Mouse (Mus musculus): ENCODE results near the gene Ptgdr. TPM values are rescaled to one million over a fixed set of nuclear protein-coding genes. Genes with fewer than 3 reads are reported as not detected.
"Not testable (repeated sequence)": the region's sequence is repeated elsewhere in the genome, so short reads cannot be mapped to it uniquely, and the experiment has no call there.

Gene Ptgdr
- total RNA-seq (2017): not detected in 2 replicates

- peak; percentile 43 for ATAC-seq (replicated peaks; ENCODE audit: low read depth, poor library complexity, severe bottlenecking)
Measured at GRCm38 (mm10) chr14:44858868-44859613, at the start of gene Ptgdr. Gene Ptgdr (minus strand): TSS chr14:44859375.

GRCm38 (mm10) chr14:44907774-44908173, 48.6 kb upstream of the Ptgdr start:
- no peak for ATAC-seq (replicated peaks; ENCODE audit: low read depth, poor library complexity, severe bottlenecking)

GRCm38 (mm10) chr14:44904199-44904598, 45.0 kb upstream of the Ptgdr start:
- no peak for ATAC-seq (replicated peaks; ENCODE audit: low read depth, poor library complexity, severe bottlenecking)

- ATAC-seq (replicated peaks; ENCODE audit: low read depth, poor library complexity, severe bottlenecking): not testable (repeated sequence)
Measured at GRCm38 (mm10) chr14:44901735-44902134, 42.6 kb upstream of the Ptgdr start.

- peak; percentile 86 for ATAC-seq (replicated peaks; ENCODE audit: low read depth, poor library complexity, severe bottlenecking)
Measured at GRCm38 (mm10) chr14:44891387-44892132, 32.4 kb upstream of the Ptgdr start.

- no peak for ATAC-seq (replicated peaks; ENCODE audit: low read depth, poor library complexity, severe bottlenecking)
Measured at GRCm38 (mm10) chr14:44869686-44870085, 10.5 kb upstream of the Ptgdr start.

GRCm38 (mm10) chr14:44865661-44866060, 6.5 kb upstream of the Ptgdr start:
- no peak for ATAC-seq (replicated peaks; ENCODE audit: low read depth, poor library complexity, severe bottlenecking)

- ATAC-seq (replicated peaks; ENCODE audit: low read depth, poor library complexity, severe bottlenecking): no peak
Measured at GRCm38 (mm10) chr14:44863086-44863485, 3.9 kb upstream of the Ptgdr start.

- peak; percentile 80 for ATAC-seq (replicated peaks; ENCODE audit: low read depth, poor library complexity, severe bottlenecking)
Measured at GRCm38 (mm10) chr14:44861161-44861560, 2.0 kb upstream of the Ptgdr start.

- no peak for ATAC-seq (replicated peaks; ENCODE audit: low read depth, poor library complexity, severe bottlenecking)
Measured at GRCm38 (mm10) chr14:44858372-44858771, 803 bp downstream of the Ptgdr start.

GRCm38 (mm10) chr14:44850637-44851036, 8.5 kb downstream of the Ptgdr start:
- peak; percentile 89 for ATAC-seq (replicated peaks; ENCODE audit: low read depth, poor library complexity, severe bottlenecking)

- ATAC-seq (replicated peaks; ENCODE audit: low read depth, poor library complexity, severe bottlenecking): peak; percentile 69
Measured at GRCm38 (mm10) chr14:44847740-44848139, 11.4 kb downstream of the Ptgdr start.

GRCm38 (mm10) chr14:44846558-44847263, 12.5 kb downstream of the Ptgdr start:
- ATAC-seq (replicated peaks; ENCODE audit: low read depth, poor library complexity, severe bottlenecking): no peak

- peak; percentile 45; the same call in 1 of the 2 replicates for ATAC-seq (replicated peaks; ENCODE audit: low read depth, poor library complexity, severe bottlenecking)
Measured at GRCm38 (mm10) chr14:44843768-44844755, 15.1 kb downstream of the Ptgdr start.

GRCm38 (mm10) chr14:44838685-44839084, 20.5 kb downstream of the Ptgdr start:
- no peak for ATAC-seq (replicated peaks; ENCODE audit: low read depth, poor library complexity, severe bottlenecking)

- peak; percentile 58 for ATAC-seq (replicated peaks; ENCODE audit: low read depth, poor library complexity, severe bottlenecking)
Measured at GRCm38 (mm10) chr14:44835132-44835531, 24.0 kb downstream of the Ptgdr start.

GRCm38 (mm10) chr14:44834134-44834533, 25.0 kb downstream of the Ptgdr start:
- not testable (repeated sequence) for ATAC-seq (replicated peaks; ENCODE audit: low read depth, poor library complexity, severe bottlenecking)

GRCm38 (mm10) chr14:44833096-44833495, 26.1 kb downstream of the Ptgdr start:
- ATAC-seq (replicated peaks; ENCODE audit: low read depth, poor library complexity, severe bottlenecking): not testable (repeated sequence)

GRCm38 (mm10) chr14:44827736-44828135, 31.4 kb downstream of the Ptgdr start:
- no peak for ATAC-seq (replicated peaks; ENCODE audit: low read depth, poor library complexity, severe bottlenecking)
